ENCODE assay signal across 8 mouse cellular contexts in the genomic region with DNA sequence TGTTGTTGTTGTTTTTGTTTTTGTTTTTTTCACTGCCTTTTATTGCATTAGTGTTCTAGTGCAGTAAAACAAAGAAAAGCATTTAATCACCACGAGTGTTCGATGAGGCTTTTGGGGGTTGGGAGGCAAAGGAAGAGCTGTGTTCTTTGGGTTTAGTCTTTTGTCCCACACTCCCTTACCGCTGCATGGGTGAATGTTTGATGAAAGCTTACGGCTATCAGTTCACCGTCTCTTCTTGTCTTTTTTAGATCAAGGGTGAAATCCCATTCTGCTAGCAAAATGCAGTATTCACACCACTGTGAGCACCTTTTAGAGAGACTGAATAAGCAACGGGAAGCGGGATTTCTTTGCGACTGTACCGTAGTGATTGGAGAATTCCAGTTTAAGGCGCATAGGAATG. TPM values are rescaled to one million over a fixed set of nuclear protein-coding genes. Genes with fewer than 3 reads are reported as not detected.
DNase-seq lines count a peak whose midpoint lies in the region; ATAC-seq lines count a peak whose summit lies in the region.

No protein-coding gene starts in this region.

- no peak for ATAC-seq in heart, embryonic 15.5 days (replicated peaks; ENCODE audit: insufficient number of reproducible peaks, insufficient read depth, low FRiP score, low read depth)
- no peak for ATAC-seq in hindbrain, embryonic 11.5 days (ENCODE audit: low FRiP score)
- ATAC-seq in midbrain, embryonic 11.5 days (ENCODE audit: low FRiP score) = no peak

- H3K4me2 ChIP-seq in heart, embryonic 15.5 days = peak overlapping the region; percentile 92
- peak overlapping the region; percentile 55 for H3K4me2 ChIP-seq in hindbrain, embryonic 11.5 days (replicated peaks; ENCODE audit: low read depth, low read length)
- H3K4me2 ChIP-seq in midbrain, embryonic 11.5 days = peak overlapping the region; percentile 80

- DNase-seq in heart, postnatal 36 days = no peak
- peak; percentile 50 for DNase-seq in adipocyte (ENCODE audit: low spot score)
- DNase-seq in hindbrain, embryonic 11.5 days (ENCODE audit: low spot score) = no peak
- peak; percentile 64 for DNase-seq in midbrain, embryonic 11.5 days (ENCODE audit: low spot score, missing footprints)
- DNase-seq in thymus, postnatal 10 days (ENCODE audit: low spot score in 2 of 2) = no peak
- no peak for DNase-seq in kidney, adult 11 months
- no peak for DNase-seq in left cerebral cortex, postnatal 4 days

- no peaks in the 10 kb centered on the region for H3K9me3 ChIP-seq in heart, embryonic 15.5 days (replicated peaks)
- no peaks in the 10 kb centered on the region for H3K9me3 ChIP-seq in hindbrain, embryonic 11.5 days (ENCODE audit: control insufficient read depth, low read length)
- no peaks in the 10 kb centered on the region for H3K9me3 ChIP-seq in midbrain, embryonic 11.5 days (ENCODE audit: control insufficient read depth, low read length)

- intact Hi-C loops in heart, postnatal 36 days (cut with DNase I) = loop anchor here (5.0 kb wide), 1 partner anchor 364 kb away; a partner anchor contains a TSS
- intact Hi-C loops in left cerebral cortex, postnatal 4 days (cut with DNase I) = loop anchor here (10.0 kb wide), 1 partner anchor 342 kb away; no protein-coding TSS in a partner anchor

- peak overlapping the region; percentile 87 for H3K9ac ChIP-seq in heart, embryonic 15.5 days
- H3K9ac ChIP-seq in hindbrain, embryonic 11.5 days (ENCODE audit: low read depth, low read length) = peak overlapping the region; percentile 34; the same call in 1 of the 2 replicates
- H3K9ac ChIP-seq in midbrain, embryonic 11.5 days (ENCODE audit: low read length) = peak overlapping the region; percentile 86

- H3K4me3 ChIP-seq in heart, embryonic 15.5 days = peak overlapping the region; percentile 76
- peak overlapping the region; percentile 89 for H3K4me3 ChIP-seq in hindbrain, embryonic 11.5 days (ENCODE audit: low read depth, low read length)
- peak overlapping the region; percentile 88 for H3K4me3 ChIP-seq in midbrain, embryonic 11.5 days (ENCODE audit: low read depth, low read length)

- H3K36me3 ChIP-seq in heart, embryonic 15.5 days = peaks cover 26% of the 10 kb centered on the region
- H3K36me3 ChIP-seq in hindbrain, embryonic 11.5 days (ENCODE audit: control insufficient read depth, insufficient read depth, low read length) = peaks cover 3% of the 10 kb centered on the region; the same call in 1 of the 2 replicates
- peaks cover 6% of the 10 kb centered on the region; the same call in 1 of the 2 replicates for H3K36me3 ChIP-seq in midbrain, embryonic 11.5 days (ENCODE audit: control insufficient read depth, insufficient read depth, low read length)

- 0 out of 2 replicates have a peak, but pooled peaks cover 3% of the 10 kb centered on the region for H3K27me3 ChIP-seq in heart, embryonic 15.5 days
- peaks cover 2% of the 10 kb centered on the region; the same call in 1 of the 2 replicates for H3K27me3 ChIP-seq in hindbrain, embryonic 11.5 days (ENCODE audit: control insufficient read depth, insufficient read depth, low read length)
- no peaks in the 10 kb centered on the region for H3K27me3 ChIP-seq in midbrain, embryonic 11.5 days (ENCODE audit: control insufficient read depth, insufficient read depth, low read length)

- peaks cover 13% of the 10 kb centered on the region for H3K4me1 ChIP-seq in heart, embryonic 15.5 days (replicated peaks)
- 0 out of 2 replicates have a peak, but pooled peaks cover 2% of the 10 kb centered on the region for H3K4me1 ChIP-seq in hindbrain, embryonic 11.5 days (replicated peaks; ENCODE audit: control insufficient read depth, insufficient read depth, low read length)
- peaks cover 8% of the 10 kb centered on the region for H3K4me1 ChIP-seq in midbrain, embryonic 11.5 days (ENCODE audit: control insufficient read depth, insufficient read depth, low read length)

- no peak overlapping the region for H3K27ac ChIP-seq in heart, embryonic 15.5 days
- H3K27ac ChIP-seq in hindbrain, embryonic 11.5 days (ENCODE audit: low read depth, low read length) = peak overlapping the region; percentile 91
- no peak overlapping the region for H3K27ac ChIP-seq in midbrain, embryonic 11.5 days (ENCODE audit: low read depth, low read length)

- WGBS in heart, embryonic 15.5 days = 37% methylated on average over 10 of the region's 10 CpGs
- WGBS in hindbrain, embryonic 11.5 days = 35% methylated on average over 10 of the region's 10 CpGs
- 35% methylated on average over 10 of the region's 10 CpGs for WGBS in midbrain, embryonic 11.5 days

RNA-seq across cellular contexts. Expression of a gene that starts 1.4 kb away (rescaled TPM):
- polyA plus RNA-seq in heart, embryonic 15.5 days (2015; fragmentation: Nextera tagmentation; extraction: Ambion mirVana) = 21.2 and 23.2 TPM in 2 replicates
- 10 to 100 TPM; 13.7 to 16.7 TPM for total RNA-seq in heart, postnatal 36 days (2021)
- 35.9 and 36.1 TPM in 2 replicates for polyA plus RNA-seq in hindbrain, embryonic 11.5 days (2014; fragmentation: Nextera tagmentation; extraction: Ambion mirVana)
- 37.5 and 38.7 TPM in 2 replicates for polyA plus RNA-seq in midbrain, embryonic 11.5 days (2014; fragmentation: Nextera tagmentation; extraction: Ambion mirVana)
- 10 to 100 TPM; 23.3 to 24.4 TPM for total RNA-seq in left cerebral cortex, postnatal 4 days (2021)

RNA-seq across cellular contexts. Expression of a gene that starts 3.5 kb away (rescaled TPM):
- polyA plus RNA-seq in heart, embryonic 15.5 days (2015; fragmentation: Nextera tagmentation; extraction: Ambion mirVana) = not detected in 2 replicates
- total RNA-seq in heart, postnatal 36 days (2021) = not detected
- polyA plus RNA-seq in hindbrain, embryonic 11.5 days (2014; fragmentation: Nextera tagmentation; extraction: Ambion mirVana) = 0.22 and 0.49 TPM in 2 replicates
- polyA plus RNA-seq in midbrain, embryonic 11.5 days (2014; fragmentation: Nextera tagmentation; extraction: Ambion mirVana) = 0.15 TPM in 2 replicates
- 1 to 10 TPM; 1.0 to 1.5 TPM for total RNA-seq in left cerebral cortex, postnatal 4 days (2021)

RNA-seq across cellular contexts. Expression of a gene that starts 41.1 kb away (rescaled TPM):
- polyA plus RNA-seq in heart, embryonic 15.5 days (2015; fragmentation: Nextera tagmentation; extraction: Ambion mirVana) = not detected in 2 replicates
- not detected for total RNA-seq in heart, postnatal 36 days (2021)
- not detected in 2 replicates for polyA plus RNA-seq in hindbrain, embryonic 11.5 days (2014; fragmentation: Nextera tagmentation; extraction: Ambion mirVana)
- polyA plus RNA-seq in midbrain, embryonic 11.5 days (2014; fragmentation: Nextera tagmentation; extraction: Ambion mirVana) = not detected in 2 replicates
- total RNA-seq in left cerebral cortex, postnatal 4 days (2021) = not detected

RNA-seq across cellular contexts. Expression of a gene that starts 44.4 kb away (rescaled TPM):
- 0.49 and 0.74 TPM in 2 replicates for polyA plus RNA-seq in heart, embryonic 15.5 days (2015; fragmentation: Nextera tagmentation; extraction: Ambion mirVana)
- total RNA-seq in heart, postnatal 36 days (2021) = not detected
- polyA plus RNA-seq in hindbrain, embryonic 11.5 days (2014; fragmentation: Nextera tagmentation; extraction: Ambion mirVana) = 2.9 and 4.1 TPM in 2 replicates
- 1.6 and 1.9 TPM in 2 replicates for polyA plus RNA-seq in midbrain, embryonic 11.5 days (2014; fragmentation: Nextera tagmentation; extraction: Ambion mirVana)
- under 1 TPM in 1 of 2 experiments, not detected in 1; 0.58 TPM for total RNA-seq in left cerebral cortex, postnatal 4 days (2021)

RNA-seq across cellular contexts. Expression of a gene that starts 55.4 kb away (rescaled TPM):
- 17.3 and 24.1 TPM in 2 replicates for polyA plus RNA-seq in heart, embryonic 15.5 days (2015; fragmentation: Nextera tagmentation; extraction: Ambion mirVana)
- total RNA-seq in heart, postnatal 36 days (2021) = 10 to 100 TPM; 16.9 to 21.6 TPM
- polyA plus RNA-seq in hindbrain, embryonic 11.5 days (2014; fragmentation: Nextera tagmentation; extraction: Ambion mirVana) = 40.2 and 44.3 TPM in 2 replicates
- polyA plus RNA-seq in midbrain, embryonic 11.5 days (2014; fragmentation: Nextera tagmentation; extraction: Ambion mirVana) = 32.7 and 37.1 TPM in 2 replicates
- 1 to 10 TPM; 5.3 to 6.0 TPM for total RNA-seq in left cerebral cortex, postnatal 4 days (2021)

Comparison
In these comparisons a context has a peak if more than half of its experiments do, and no peak if none do; other contexts are left out.
1. H3K9ac ChIP-seq: peak in every context shown above with its lines; median percentile 87 in heart, embryonic 15.5 days; 86 in midbrain, embryonic 11.5 days; 34 in hindbrain, embryonic 11.5 days.
2. DNase-seq: peak in adipocyte (single experiment) and midbrain, embryonic 11.5 days (single experiment); none in heart, postnatal 36 days (0 of 2), hindbrain, embryonic 11.5 days (single experiment), thymus, postnatal 10 days (0 of 2), kidney, adult 11 months (single experiment) and left cerebral cortex, postnatal 4 days (single experiment).
3. Peak in every context shown above with its lines, with median percentiles within 50 percentile points of each other: H3K4me2 ChIP-seq and H3K4me3 ChIP-seq.